Mouse (Mus musculus): ENCODE measurements around the gene Cars2.
A peak's percentile ranks its signal among the peaks of the same experiment; 100 is the strongest.
"Not testable (repeated sequence)": the region's sequence is repeated elsewhere in the genome, so short reads cannot be mapped to it uniquely, and the experiment has no call there.

The Cars2 gene

DNA sequence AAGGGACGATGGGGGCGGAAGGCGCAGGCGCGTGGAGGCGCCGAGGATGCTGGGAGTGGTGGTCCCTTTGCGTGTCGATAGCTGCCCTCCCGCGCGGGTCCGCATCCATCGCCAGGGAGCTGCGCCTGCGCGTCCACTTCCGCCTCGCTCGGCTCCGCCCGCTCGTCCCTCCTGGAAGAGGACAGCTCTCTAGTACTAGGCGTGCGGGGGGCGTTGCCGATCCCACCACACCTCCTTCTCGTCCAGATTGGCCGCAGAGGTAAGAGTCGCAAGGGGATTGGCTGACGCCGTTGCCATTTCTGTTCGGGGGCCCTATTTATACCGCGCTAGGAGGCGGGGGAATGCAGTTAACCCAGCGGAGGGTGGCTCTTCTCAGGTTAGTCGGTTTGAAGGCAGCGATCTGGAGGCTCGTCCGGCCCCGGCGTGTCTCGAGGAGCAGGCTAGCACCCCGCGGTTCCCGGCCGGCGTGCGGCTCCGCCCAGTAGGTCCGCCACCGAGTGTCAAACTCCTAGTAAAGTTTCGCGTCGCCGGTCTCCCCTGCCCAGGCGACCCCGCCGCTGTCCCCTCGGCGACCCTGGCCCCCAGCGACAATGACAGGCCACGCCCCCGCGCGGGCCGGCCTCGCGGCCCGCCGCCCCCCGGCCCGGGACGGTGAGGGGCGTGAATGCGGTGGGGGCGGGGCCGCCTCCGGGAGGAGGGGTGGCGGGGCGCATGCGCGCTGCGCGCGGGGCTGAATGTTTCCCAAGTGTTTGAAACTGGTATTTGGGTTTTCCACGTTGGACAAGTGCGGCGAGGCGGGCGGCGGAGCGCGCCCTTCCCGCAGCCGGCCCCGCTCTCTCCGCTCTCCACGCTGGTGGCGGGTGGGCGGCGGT is 5.4 kb upstream of the Cars2 start:
- peak; percentile 97 for DNase-seq

DNA sequence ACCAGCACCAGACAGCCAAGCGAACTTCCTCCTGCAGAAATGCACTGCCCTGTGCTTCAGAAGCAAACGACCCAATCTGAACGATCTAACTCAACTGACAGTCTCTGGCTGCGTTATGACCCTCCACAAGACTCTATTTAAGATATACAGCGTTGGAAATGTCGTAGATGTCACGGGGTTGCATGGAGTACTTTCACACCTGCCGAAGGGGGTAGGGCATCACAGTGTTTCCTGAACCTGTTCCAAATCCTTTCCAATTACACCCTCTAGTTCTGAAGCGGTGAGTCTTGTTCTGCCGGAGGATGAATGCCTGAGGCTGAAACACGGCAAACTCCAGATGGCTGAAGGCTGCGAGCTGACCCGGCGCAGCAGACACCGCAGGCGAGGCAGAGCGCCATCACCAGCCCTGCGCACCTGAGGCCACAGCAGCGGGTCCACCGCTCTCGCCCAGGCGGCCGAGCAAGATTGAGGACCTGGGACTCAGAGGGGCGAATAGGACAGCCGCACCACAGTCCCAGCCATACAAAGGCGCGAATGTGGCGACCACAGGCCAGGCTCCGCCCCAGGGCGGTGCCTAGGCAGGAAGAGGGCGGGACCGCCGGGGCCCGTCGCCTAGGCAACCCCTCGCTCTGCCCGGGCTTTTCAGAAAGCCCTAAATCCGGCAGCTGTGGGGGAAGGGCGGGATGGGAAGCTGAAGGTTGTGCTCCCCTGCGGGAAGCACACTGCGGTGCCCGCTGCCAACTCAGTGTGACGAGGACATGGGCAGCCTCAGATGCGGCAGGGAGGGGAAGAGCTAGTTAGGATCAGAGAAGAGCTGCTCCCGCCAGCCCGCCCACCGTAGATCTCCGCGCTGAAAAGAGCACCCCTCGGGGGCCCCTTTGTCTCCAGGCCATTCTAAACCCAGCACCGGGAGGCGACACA is 4.5 kb upstream of the Cars2 start, which contains the start of gene Ing1:
Ing1 (plus strand) TSS at position 773 of the 921 bp plus-strand sequence.
- DNase-seq = peak; percentile 97

DNA sequence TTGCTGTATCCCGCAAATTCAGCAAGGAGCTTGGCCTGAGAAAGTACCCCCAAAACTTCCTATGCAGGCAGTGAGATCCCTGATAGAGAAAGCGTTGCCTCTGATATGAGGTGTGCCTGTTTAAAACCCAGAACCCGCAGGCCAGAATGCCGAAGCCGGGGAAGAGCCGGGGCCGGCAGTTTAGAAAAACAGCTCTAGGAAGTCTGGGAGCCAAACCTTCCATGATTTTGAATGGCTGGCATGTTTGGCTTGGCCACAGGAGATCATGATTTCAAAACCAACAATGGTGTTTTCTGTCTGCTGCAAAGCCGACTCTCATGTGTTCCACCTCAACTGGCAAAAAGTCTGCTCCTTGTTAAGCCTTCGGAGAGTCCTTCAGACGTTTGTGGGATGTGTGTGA is 1.8 kb upstream of the Cars2 start:
- no peak for DNase-seq

DNA sequence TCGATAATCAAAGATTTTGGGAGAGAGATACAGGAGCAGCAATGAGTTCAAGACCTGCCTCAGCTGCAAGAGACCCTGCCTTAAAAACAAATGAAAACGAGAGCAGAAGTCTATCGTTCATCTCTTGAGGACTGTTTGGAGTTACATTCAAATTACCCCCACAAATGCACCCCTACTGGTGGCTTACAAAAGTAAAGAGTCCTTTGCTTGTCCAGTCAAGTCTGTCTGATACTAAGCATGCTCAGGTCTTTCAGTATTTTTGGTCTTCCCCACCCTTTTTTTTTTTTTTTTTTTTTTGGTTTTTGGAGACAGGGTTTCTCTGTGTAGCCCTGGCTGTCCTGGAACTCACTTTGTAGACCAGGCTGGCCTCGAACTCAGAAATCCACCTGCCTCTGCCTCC is 914 bp upstream of the Cars2 start:
- not testable (repeated sequence) for DNase-seq

DNA sequence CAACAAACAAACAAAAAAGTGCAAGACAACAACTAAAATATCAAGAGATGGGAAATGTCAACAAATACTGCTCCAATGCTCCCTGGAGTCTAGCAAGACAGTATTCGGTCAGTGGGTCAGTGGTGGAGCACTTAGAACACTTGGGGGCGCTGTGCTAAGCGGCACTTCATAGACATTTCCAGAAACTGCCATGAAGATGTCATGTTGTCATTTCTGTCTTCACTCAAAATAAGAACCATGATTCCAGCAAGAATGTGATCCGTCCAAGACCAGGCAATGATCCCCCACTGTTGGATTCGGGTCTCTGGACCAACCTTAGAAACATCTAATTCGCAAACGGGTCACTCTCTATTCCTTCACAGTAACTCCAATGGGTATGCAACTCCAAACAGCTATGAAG is 877 bp downstream of the Cars2 start:
- peak; percentile 47 for DNase-seq

DNA sequence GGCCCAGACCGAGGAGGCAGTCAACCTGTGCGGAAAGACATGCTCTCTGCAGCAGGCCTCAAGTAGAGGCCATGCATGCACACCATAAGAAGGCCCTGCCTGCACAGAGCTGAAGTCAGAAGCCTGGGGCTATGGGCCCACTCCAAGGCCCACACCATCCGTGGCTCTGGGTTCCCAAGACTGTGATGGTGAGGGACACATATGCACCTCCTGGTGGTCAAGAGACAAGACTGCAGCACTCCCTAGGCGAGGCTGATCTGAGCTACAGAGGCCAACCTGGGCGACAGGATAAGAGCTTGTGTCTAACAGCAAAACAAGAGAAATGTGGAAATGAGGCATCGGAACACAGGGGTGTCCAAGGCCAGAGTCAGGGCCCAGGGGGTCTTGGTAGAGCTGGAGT is 3.5 kb downstream of the Cars2 start:
- DNase-seq = no peak

DNA sequence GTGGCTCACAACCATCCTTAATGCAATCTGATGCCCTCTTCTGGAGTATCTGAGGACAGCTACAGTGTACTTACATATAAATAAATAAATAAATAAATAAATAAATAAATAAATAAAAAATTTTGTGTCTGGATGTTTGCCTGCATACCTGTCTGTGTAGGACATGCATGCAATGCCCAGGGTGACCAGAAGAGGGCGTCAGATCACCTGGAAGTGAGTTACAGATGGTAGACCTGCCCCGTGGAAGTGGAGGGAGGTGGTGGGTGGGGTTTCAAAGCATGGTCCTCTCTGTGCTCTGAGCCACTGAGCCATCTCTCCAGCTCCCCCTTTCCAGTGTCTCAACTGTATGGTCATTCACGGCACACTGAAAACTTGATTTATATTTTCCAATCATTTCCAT is 6.2 kb downstream of the Cars2 start:
- peak; percentile 78 for DNase-seq

DNA sequence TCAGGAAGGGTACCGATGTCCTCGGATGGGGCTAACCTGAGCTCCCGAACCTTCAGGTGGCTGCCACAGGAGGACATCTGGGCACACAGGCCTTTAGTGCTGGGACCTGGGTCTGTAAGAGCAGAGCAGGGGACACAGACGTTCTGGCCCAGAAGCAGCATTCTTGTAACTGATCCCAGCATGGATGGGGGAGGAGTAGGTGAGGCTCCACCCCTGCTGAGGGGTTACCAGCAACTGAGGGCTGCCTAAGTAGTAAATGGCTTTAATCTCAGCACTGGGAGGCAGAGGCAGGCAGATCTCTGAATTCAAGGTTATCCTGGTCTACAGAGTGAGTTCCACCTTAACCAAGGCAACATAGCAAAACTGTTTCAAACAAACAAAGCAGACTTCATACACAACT is 7.7 kb downstream of the Cars2 start:
- DNase-seq = no peak

DNA sequence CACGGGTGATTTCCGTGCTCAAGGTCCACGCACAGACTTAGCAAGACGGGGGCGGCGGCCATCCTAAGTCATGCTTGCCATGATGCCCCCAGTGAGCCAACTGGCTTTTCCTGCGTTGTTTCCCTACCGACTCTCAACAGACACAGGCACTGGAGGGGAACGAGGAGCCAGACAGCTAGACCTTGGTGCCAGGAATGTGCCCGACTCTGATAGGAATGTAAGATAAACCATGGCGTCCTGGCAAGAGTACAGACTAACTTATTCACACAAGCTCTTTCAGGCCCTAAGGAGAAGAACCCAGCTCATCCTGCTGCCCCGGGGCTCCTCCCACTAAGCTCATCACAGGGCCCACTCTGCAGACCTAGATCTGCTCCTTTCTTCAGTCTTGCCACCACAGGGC is 8.6 kb downstream of the Cars2 start:
- DNase-seq = peak; percentile 29

DNA sequence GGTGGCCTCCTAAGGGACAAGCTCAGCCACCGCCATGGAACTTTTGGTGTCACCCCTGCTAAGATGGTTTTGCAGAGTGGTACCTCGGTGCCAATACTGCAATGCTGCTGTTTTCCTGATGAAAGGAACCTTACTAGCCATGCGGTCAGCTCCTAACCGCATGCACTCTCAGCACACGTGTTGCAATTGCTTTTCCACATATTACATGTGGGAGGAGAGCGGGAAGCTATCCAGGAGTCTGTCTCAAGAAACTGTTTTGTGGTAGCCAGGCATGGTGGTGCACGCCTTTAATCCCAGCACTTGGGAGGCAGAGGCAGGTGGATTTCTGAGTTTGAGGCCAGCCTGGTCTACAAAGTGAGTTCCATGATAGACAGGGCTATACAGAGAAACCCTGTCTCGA is 10.4 kb downstream of the Cars2 start:
- no peak for DNase-seq

DNA sequence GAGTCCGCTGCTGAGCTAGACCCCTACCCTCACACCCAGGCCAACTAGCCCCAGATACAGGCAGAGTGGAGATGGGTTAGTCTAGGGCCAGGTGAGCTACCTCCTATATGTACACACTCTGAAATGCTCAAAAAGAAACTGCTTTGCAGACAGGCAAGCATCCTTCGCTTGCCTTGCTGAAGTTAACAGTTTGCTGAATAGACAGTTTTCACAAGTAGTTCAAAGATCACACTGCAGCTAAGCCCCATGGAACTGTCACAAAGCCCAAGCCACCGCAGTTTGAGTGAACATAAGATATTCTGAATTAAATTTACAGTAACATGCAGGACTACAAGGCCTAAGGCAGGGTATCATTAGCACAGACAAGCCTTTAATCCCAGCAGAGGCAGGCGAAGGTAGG is 11.5 kb downstream of the Cars2 start:
- DNase-seq = no peak

DNA sequence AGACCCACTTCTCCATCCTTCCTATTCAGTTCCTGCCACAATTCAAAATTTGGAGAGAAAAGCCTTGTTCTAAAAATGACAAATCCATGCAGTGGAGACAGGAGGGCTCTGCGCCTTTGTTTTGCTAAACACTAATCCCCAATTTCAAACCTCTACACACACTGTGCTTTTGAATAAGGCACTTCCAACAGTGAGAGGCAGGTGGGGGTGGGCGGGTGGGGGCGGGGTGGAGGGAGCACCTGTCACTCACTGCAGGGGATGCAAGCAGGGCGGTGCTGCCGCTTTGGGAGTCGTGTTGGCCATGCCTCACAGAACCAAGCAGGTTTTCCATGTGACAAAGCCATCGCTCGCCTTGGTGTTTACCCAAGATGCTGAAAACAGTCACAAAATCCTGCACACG is 16.1 kb downstream of the Cars2 start:
- no peak for DNase-seq

DNA sequence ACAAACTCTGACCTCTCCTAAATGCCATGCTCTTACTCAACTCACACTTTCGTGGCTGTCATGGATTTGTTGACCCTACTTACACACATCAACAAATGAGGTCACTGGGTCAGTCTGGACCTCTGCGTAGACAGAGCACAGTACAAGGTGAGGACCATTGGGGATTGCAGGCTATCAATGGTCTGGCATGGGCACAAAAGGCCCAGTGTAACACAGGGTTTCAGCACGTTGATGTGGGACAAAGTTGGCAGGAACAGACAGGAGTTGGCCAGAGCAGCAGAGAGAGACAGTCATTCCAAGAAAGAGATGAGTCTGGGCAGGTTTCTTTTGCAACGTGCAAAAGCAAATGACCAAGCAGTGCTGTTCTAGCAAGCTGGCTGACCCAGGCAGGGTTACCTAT is 19.7 kb downstream of the Cars2 start:
- no peak for DNase-seq

DNA sequence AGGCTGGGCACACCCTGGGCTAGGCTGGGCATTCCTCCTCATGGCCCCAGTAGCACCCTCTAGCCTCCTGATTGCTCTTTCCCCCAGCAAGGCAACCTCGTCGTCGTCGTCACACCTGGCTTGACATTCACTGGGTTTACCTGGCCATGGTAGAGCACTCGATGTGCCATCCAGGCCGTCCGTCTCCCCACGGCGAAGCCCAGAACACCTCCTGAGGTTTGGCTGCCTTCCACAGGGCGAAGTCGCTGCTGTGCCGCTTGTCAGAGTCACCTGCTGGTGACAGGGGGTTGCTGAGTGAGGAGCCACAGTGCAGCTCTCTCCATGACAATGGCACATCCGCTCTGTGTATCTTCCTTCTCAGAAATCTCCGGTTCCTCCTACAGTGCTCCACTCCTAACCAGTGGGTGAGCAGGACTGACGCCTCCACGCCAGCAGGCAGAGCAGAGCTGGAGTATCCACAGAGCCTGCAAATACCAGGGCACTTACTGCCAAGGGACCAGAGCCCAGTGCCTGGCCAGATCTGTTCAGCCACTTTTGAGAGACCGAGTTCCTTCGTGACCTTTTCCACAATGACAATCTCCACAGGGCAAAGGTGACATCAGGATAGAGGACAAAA is 20.3 kb downstream of the Cars2 start:
- DNase-seq = peak; percentile 25

DNA sequence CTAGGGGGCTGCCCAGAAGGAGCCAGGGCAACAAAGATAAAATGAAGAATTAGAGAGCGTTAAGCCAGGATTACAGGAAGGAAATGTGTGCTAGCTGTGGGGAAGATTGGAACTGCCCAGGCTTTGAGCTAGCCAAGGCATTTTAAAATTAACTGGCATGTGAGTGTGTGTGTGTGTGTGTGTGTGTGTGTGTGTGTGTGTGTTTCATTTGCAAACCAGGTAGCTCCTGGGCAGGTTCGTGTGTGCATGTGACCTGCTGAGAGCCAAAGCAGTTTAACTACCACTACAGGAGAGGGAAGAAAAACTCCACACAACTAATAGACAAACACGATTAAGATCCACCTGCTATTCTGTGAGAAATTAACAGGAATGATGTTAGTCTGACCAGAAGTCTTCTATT is 27.3 kb downstream of the Cars2 start:
- DNase-seq = peak; percentile 22

DNA sequence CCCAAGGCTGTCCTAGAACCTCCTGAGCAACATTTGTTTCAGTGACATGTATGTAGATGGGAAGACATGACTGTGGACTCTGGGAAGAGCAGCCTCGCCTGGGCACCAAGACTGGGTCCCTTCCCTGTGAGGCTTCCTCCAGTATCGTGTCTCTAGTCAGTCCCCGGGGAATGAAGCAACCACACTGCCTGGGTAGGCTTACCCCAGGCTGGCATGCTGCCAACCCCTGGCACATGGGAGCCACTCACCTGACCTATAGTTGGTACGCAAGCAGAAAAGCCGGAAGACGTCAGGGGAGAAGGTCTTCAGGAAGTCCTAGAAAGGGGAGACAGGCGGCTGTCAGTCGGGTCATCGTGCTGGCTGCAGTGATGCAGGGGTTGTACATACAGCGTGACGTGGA is 31.9 kb downstream of the Cars2 start:
- DNase-seq = peak; percentile 10

DNA sequence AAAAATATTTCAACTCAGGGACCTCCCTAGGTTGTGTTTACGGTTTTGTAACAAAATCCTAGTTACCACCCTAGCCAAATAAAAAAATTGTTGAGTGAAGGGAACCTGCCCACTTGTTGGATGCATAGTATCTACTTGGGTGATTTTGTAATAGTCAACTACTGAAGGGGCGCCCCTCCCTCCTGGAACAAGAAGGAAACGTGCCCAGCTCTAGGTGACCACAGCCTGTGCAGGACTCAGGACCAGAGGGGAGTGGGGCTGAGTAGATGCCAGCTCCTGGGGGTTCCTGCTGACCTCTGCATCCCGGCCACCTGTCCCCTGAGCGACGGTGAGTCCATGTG is 32.6 kb downstream of the Cars2 start:
- DNase-seq = no peak

DNA sequence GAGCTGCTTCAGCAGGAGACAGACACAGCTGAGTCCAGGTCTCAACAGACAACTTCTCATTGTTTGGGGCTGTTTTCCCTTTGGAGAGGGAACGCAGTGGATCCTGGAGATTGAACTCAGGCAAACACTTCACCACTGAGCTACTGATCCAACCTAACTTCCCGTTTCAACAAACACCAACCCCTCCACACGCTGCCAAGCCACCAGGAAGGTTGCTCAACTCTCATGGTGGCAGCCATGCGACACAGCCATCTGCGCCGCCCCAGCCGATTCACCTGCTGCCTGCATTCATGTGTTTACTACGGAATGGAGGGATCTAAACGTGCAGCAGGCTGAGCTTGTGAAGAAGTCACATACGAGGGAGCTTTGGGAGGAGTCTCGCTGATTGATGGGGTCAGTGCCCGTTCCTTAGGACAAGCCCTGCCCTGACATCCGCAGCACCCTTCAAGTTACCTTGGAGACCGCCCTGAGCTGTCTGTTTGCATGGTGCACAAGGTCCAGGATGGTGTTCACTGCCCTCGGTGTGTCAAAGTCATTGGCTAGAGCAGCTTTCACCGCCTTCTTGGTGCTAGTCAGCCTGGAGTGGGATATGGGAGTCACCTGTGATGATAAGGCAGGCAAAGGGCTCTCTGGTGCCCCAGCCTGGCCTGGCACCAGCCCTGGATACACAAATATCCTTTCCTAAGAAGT is 33.1 kb downstream of the Cars2 start:
- no peak for DNase-seq

DNA sequence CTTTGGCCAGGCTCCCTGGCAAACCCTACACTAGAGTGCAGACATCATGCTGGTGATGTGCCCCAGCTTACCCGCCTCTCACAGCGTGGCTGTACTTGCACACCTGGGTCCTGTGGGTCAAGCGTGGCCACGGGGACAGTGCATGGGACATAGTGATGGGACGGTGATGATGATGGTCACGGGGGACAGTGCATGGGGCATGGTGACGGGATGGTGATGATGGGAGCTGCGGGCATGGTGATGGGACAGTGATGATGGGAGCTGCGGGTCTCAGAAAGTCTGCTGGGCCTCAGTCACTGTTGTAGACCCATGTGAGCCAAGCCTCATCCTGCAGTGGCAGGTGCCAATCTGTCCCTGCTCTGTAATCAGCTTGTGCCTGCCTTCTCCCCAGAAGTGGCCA is 34.3 kb downstream of the Cars2 start:
- DNase-seq = no peak

DNA sequence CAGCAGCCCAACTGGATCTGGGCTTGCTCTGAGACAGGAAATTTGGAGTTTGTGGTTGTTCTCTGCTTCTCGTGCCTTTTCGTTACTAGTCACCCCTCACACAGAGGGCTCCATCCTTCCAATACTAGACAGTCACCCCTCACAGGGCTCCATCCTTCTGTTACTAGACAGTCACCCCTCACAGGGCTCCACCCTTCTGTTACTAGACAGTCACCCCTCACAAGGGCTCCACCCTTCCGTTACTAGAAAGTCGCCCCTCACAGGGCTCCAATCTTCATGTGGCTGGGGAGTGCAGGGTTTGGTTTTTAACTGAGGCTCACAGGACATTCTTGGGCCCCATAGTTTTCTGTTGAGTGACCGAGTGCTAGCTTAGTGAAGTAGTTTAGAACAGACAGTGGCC is 37.3 kb downstream of the Cars2 start:
- no peak for DNase-seq

DNA sequence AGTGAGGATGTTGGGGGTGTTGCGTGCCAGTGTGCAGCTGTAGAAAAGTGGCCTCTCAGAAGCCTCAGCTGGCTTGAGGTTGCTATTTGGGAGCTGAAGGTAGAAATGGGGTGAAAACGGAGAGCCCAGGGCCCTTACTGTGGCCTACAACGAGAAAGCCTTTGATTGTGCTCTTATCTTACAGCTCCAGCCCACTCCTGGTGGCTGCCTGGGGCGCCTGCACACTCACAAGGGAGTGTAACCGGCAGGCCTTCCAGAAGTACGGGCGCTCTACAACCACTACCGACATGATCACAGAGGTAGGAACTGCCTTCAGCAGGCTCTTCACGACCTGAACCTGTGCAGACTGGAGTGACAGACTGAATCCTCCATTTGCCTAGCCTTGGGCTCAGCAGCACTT is 37.9 kb downstream of the Cars2 start:
- DNase-seq = no peak

DNA sequence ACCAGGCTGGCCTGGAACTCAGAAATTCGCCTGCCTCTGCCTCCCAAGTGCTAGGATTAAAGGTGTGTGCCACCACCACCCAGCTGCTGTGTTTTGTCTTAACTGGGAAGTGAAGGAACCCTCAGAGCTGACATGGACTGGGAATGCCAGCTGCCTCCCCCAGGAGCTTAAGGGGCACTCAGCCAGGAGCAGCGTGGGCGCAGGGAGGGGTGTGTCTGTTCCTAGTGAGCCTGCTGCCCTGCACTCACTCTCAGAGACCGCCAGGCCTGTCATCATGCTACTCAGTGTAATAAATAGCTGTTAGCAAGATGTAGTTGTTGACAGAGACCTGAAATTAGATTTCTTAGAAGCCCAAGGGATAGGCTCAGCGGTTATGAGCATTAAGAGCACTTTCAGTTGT is 39.6 kb downstream of the Cars2 start:
- no peak for DNase-seq

DNA sequence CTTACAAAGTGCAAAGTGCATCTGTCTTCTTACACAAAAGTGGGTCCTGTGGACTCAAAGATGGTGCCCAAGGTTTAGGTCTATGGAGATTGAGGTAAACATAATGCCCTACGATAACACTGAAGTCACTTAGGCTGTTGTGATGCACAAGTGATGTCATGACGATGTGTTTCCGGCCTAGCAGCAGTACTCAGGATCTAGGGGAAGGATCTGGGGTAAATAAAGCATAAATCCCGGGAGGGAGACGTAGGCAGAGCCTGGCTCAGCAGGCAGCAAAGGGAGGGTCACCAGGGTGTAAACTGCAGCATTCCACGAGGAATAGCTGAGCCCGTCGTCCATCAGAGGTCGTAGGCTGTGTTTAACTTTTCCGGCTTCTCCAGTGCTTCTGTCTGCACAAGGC is 41.7 kb downstream of the Cars2 start:
- no peak for DNase-seq
